Mouse (Mus musculus) neural tube, embryonic 10.5 days (tissue): ENCODE data around the gene Cd9.

ENCODE experiments used
- DNase-seq: peaks from one replicate; pipeline ENCODE4 v3.0.0-alpha.2; 2017; ENCODE audit warnings: low spot score; ENCODE audit errors: extremely low spot score

Cd9 gene

DNA sequence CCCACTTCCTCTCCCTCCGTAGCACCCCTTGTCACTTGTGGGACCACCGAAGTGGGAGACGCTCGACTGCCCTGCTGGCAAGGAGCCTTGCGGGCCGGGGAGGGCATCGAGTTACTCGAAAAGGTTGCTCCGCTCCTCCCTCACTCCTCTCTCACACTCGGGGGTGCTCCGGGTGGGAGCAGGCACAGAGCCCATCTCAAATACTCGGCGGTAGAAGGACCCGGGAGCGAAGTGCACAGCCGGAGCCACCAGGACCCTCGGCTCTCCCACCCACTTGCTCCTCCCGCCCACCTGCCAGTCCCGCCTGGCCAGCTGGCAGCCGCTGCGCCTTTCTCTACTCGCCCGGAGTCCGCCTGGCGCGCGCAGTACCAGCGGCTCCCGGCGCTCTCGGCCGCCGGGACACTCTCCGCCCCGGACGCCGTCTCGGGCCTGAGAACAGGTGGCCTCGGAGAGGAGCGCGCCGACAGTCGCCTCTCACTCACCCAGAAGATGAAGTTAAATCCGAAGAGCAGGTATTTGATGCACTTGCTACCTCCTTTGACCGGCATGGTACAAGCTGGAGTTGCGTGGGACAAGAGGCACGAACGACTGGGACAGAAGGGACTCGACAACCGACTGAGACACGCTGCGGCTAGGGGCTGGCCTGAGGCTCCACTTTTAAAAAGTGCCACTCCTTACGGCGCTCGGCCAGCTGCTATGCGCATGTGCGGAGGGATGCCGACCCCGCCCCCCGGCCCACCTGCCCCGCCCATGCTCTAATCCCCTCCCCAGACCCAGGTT, at the start of gene Cd9:
Cd9 (minus strand) TSS at position 700 of the 780 bp plus-strand sequence.
- peak; percentile 79 for DNase-seq

DNA sequence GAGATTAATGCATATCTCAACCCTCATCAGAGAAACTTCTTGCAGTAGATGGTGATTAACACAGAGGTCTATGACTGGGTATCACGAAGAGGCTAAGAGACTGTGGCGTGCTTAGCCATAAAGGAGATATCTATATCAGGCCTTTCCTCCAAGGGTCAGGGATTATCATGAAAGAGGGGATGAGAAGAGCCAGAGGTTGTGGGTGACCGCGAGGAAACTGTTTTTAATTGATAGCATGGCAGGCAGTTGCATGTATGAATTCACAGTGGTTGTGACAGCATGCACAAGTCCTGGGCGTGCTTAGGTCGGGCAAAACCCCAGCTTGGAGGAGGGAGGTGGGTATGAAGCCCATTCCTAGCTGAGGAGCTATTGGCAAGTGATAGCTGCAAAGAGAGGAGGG, 46.7 kb upstream of the Cd9 start:
- DNase-seq: no peak

DNA sequence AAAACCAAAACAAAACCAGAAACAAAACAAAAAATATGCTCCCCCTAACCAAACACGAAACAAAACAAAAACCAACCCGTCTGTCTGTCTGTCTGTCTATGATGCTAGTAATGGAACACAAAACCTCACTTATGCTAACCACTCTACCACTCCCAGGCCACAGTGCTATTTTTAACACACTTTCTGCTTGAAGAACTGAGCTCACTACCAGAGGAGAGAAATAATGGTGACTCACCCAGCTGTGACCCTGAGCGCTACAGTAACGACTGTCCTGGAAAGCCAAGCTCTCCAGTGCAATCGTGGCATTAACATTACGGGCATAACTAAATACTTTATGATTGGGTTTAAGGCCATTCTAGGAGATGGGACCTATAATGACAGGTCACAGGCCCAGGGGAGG, 46.2 kb upstream of the Cd9 start:
- DNase-seq: no peak

DNA sequence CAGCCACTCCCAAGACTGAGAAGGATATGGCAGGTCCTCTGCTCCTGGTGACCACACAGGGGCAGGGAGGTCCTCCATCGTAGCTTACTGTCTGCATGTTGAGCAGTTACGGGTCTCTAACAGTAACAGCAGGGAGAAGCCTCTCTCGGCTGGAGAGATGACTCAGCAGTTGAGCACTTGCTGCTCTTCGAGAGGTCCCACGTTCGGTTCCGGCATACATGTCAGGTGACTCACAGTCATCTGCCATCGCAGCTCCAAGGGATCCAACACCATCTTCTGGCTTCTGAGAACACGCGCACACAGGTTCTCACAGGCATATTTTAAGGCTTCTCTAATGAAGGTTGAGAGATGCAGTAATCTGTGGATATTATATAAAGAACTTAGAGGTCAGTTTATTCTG, 45.6 kb upstream of the Cd9 start:
- DNase-seq: no peak

DNA sequence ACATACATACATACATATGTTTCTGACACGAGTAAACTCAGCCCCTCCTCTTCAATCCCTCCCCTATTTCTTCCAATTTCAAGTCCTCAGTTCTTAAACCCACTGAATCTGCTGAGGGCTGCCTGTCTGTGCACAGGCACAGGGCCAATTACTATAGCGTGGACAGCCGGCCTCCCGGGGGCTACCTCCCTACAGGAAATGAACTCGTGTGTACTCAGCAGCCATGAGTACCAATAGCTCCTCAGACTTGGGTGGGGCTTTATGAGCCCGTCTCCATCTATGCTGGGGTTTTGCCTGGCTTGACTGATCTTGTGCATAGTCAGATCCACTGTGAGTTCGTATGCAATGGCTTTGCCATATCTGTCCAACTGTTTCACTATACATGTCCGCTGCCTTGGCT, 44.8 kb upstream of the Cd9 start:
- DNase-seq: no peak

DNA sequence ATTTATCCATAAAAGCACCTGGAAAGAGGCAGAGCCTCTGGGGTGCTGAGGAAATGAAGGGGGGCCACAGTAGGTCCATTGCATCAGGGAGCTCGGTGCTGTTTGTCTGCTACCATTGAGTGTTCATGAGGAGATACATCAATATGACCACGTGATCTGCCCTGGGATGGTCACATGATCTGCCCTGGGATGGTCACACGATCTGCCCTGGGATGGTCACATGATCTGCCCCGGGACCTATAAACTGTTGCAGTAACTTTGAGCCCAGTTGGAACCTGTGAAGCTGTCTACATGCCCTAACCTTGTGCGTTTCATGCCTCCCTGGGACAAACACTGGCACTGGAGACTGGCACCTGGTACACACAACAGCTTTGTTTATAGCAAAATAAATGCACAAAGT, 43.9 kb upstream of the Cd9 start:
- no peak for DNase-seq

DNA sequence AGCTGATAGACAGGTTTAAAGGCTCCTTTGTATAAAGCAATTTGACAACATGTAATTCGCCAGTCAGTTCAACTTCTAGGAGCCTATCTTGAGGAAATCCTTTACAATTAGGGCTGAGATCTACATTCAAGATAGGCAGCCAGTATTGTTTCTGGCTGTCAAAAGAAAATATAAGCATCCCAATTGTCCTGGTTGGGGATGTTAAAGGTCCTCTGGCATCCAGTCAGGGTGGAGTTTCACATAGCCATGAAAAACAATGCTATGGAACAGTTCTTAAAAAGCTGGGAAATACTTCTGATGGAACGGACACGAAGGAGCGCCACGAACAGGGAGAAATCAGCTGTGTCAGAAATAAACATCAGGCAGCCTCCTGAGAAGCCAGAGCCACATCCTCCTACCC, 40.4 kb upstream of the Cd9 start:
- DNase-seq: no peak

DNA sequence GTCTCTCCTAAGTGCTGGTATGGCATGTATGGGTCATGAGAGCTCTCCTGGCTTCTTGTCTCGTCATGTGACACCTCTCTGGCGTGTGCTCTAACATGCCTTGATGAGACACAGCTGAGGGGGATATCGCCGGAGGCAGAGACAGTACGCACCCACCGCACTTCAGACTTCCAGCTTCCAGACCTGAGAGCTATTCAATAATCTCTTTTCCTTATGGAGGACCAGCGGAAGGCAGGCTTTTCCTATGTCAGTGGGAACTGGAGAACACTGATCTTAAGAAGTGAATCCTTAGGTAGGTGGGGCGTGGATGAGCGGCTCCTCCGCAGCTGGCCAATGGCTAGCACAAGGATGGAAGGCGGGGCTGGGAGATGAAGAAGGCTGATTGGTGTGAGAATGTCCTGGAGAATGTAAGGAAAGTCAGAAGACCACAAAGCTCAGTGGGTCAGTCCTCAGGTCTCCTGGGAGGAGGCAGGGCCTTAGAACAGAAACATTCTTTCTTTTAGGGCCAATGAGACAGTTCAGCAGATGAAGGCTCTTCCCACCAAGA, 38.6 kb upstream of the Cd9 start:
- DNase-seq: no peak

DNA sequence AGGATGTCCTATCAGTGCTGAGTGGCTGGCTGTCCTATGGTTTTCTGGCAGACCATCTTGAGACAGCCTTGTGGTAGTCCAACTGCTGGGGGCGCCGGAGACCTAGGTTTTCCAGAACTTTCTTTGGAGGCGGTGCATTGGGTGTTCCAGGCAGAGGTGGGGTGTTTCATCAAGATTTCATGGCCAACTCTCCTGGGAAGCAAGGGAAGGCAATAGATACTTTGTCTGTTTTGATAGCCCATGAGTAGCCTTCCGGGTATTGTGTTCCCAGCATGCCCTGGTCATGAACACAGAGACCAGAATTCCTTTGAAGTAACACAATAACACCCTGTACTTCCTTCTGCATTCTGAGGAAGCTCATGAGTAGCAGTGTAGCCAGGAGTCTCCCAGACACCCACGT, 34.9 kb upstream of the Cd9 start:
- DNase-seq: no peak

DNA sequence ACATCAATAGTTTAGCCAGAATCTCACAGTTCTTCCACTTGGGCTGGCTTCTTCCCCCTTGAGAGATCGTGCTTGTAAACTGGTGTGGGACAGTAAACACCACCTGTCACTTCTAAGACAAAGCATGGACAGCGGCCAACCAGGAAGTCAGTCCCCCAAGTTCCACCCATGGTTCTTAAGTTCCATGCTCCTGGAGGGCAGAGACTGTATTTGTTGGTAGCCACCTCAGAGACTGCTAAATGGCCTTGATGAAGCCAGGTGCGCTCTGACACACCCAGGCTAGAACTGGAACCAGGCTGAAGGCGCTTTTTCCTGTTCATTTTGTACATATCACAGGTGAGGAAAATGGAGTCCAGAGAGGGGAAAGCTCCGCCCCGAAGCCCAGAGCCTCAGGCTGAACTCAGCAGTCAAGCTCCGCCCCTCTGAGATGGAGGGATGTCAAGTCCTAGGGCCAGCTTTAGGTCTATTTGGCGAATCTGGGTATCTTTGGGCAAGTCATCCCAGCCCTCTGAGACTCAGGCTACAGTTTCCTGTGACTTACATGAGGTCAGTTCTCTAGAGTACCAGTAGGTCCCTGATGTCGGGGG, 34.1 kb upstream of the Cd9 start:
- no peak for DNase-seq

DNA sequence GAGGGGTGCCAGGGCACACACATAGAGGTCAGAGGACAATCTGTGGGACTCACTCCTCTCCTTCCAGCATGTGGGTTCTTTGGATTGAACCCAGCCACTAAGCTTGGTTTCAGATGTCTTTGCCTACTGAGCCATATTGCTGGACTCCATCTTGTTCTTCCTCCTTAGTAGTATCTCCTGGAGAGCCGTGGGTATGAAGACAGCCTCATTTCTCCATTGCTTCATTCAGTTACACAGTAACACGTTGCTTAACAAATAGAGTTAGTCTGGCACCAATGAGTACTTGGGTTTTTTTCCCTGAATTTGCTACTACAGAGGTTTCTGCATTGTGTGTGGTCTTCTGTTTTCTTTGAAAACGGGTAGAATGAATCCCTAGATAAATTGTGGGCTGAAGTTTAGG, 31.5 kb upstream of the Cd9 start:
- DNase-seq: no peak

DNA sequence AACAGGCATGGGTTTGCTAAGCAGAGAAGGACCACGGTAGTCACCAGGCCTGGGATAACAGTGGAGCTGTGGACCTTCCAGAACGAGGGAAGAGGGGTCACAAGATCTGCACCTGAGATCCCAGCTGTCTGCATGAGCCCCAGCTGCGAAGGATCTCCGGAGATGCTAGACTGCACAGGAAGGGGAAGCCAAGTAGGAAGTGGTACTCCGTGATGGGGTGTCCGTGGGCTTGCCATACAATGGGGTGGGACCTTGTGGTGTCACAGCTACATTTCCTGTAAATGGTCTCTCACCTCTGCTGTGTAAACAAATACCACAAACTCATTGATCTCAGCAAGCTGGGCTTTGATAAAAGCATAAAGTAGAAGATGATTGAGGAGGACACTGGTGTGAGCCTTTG, 29.4 kb upstream of the Cd9 start:
- DNase-seq: no peak

DNA sequence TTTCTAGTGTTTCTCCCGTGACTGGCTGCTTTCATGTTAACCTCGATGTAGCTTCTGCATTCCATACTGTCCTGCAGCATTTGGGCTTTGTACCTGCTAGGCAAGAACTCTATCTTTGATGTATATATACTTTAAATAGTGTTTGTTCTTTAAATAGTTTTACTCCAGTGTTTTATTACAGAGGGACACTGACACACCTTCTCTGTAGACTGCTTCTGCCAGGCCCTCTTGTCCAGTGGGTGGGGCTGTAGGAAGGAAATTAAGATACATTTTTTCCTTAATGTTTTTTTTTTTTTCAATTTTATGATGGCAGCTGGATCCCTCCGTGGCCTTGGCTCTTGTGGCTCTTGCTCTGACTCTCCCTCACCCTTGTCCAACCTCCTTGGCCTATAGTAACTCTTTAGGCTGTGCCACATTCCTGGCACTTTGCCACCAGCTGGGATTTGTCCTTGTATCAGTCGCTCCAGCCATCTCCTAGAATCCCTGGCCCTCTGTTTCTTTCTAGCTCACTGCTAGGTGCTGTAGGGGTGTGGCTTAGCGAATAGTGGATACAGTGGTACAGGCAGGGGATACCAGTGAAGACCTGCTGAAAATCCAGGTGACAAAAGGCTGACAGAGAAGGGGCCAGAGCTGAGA, 27.1 kb upstream of the Cd9 start:
- no peak for DNase-seq

DNA sequence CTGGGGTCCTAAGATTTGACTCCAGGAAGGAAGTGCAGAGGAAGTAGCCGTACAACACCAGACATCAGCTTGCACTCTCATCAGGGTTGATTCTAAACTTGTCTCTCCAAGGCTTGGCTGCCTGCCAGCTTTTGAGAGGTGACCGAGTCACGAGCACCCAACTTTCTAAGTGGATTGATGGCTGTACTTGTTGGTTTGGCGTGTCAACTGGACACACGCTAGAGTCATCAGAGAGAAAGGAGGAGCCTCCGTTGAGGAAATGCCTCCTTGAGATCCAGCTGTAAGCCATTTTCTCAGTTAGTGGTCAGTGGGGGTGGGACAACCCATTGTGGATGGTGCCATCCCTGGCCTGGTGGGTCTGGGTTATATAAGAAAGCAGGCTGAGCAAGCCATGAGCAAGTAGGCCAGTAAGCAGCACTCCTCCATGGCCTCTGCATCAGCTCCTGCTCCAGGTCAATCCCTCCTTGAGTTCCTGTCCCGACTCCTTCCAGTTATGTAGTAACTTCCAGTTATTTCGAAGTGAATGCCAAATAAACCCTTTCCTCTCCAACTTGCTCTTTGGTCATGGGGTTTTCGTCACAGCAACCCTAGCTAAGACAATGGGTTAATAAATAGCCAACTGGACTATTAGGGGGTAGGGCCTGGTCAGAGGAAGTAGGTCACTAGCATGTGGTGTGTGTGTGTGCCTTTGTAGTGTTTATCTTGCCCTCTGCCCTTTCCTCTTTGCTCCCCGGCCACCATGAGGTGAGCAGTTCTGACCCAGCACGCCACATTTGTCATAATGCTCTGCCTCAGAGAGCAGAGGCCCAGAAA, 21.1 kb upstream of the Cd9 start:
- DNase-seq: no peak

DNA sequence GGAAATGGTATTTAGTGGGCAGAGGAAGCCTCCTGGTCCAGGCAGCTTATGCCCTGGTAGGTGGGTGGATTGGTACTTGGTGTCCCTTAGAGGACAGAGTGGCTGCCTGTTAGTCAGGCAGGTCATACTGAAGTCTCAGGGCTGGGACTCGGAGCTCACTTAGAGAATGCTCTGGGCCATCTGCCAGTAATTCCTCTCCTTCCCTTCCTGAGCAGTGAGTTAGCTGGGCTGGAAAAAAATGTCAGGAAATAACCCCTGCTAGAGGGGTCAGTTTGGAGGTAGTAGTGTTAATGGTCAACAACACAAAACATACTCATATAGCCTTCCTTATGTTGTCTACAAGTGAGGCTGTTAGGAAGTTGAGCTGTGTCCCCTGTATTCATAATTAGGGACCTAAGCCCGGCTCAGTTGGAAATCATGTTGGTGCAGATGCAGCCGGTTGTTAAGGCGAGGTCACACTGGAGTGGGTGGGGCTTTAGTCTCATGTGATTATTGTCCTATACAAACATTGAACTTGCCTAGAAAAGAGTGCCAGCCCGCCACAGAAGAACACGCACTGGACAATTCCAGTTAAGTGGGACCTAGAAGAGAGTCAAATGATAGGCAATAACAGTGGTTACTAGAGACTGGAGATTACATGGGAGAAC, 18.5 kb upstream of the Cd9 start:
- no peak for DNase-seq

DNA sequence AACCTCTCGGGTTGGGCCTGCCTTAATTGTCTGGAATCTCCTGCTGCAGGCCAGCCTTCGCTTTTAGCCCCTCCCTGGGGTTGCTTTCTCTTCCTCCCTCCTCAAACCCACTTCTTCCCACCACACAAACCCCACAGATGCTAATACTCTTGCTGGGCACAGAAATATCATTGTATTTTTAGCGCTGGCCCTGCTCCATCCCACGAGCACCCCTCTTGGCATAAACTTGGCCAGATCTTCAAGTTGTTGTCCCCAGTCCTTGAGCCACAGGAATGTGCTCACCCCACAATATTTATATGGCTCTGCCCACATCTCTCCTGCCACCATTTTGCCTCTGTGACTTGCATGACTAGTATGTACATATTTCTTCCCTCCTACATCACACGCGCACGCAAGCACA, 16.6 kb upstream of the Cd9 start:
- DNase-seq: no peak

DNA sequence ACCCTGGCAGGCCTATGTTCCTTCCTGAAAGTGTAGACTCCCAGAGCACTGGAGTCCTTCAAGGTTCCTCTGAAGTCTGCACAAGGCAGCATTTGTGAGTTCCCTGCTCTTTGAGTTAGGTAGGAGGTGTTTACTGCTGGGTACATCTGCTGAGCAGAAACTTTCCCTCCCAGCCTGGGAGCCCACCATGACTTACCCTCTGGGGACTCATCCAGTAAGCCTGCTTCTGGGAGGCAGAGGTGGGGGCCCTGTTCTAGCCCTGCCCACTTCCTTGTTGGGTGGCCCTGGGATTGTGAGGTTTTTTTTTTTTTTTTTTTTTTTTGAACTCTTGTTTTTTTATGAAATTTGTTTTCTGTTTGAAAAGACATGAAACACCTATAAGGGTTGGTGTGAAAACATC, 16.1 kb upstream of the Cd9 start:
- no peak for DNase-seq

DNA sequence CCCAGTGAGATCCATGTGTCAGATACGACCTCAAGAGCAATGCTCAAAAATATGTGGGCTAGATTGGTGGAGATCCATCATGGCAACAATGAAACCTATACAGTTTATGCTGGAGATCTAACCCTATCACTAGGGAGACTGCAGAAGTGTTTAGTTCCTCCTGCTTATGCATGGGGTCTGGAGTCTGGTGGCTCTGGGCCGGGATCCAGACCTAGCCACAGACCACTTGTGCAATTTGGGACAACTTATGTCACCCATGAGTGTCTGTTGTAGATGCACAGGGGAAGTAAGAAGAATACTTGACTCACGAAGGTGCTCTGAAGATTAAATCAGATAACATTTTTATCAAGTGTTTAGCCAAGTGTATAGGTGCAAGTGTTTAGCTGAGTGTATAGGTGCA, 15.2 kb upstream of the Cd9 start:
- DNase-seq: no peak

DNA sequence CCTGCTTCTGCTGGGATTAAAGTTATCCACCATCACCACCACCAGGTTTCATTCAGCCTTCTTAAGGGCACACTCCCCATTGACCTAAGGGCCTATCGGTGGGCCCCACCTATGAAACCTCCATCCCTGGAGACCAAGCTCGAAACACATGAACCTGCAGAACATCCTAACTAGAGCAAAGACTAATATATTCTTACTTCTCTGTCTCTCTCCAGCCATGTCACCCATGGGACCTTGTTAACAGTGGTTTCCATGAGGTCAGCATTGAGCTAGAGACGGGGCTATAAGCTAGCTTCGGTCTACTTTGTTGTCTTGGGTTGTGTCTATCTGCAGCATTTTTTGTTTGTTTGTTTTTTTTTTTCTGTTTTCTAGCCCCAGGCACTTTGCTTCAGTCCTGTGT, 11.8 kb upstream of the Cd9 start:
- no peak for DNase-seq

DNA sequence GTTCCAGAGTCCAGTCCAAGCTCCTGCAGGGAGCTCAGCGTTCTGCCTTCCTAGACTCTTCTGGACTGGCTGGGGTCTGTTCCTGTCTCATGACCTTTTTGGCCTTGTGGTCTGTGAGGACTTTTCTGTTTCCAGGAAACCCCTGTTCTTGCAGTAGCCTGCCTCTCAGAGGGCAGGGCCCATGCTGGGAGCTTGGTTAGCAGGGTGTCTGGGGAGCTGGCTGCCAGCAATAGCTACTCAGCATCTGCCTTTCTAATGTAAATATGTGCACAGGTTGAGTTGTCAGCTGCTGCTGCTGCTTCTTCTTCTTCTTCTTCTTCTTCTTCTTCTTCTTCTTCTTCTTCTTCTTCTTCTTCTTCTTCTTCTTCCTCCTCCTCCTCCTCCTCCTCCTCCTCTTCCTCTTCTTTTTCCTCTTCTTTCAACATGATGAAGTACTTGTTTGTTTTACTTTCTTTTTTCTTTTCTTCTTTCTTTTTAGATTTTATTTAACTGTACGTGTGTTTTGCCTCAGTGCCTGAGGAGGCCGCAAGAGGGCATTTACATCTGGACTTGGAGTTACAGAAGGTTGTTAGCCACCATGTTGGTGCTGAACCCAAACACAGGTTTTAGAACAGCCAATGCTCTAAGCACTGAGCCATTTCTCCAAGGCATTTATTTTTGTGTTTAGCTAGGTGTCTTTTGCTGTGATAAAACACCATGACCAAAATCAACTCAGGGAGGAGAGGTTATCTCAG, 10.2 kb upstream of the Cd9 start:
- no peak for DNase-seq
